Mouse (Mus musculus): ENCODE data around the gene Nap1l5. TPM values are rescaled to one million over a fixed set of nuclear protein-coding genes. Genes with fewer than 3 reads are reported as not detected.

Gene Nap1l5
- total and polyA plus RNA-seq, 3 experiments: not detected

- H3K36me3 ChIP-seq (replicated peaks in 1 of 2; ENCODE audit: control insufficient read depth in 1 of 2, insufficient read depth in 1 of 2, low read length in 1 of 2): peaks cover 11 to 25% of the 10 kb centered on the region in 2 experiments
- no peaks in the 10 kb centered on the region for H3K79me2 ChIP-seq (replicated peaks; ENCODE audit: control insufficient read depth, extremely low read depth, insufficient read depth, poor library complexity, severe bottlenecking)
- peaks cover 4% of the 10 kb centered on the region for H3K9me3 ChIP-seq (replicated peaks; ENCODE audit: low read length)
- no peak overlapping the region for H3K4me3 ChIP-seq (replicated peaks in 1 of 3; ENCODE audit: low read depth in 2 of 3, low read length in 2 of 3, poor library complexity in 1 of 3)
- no peaks in the 10 kb centered on the region for H3K27me3 ChIP-seq (replicated peaks)
- peaks cover 0 to 6% of the 10 kb centered on the region in 2 experiments; a peak in 2 of 4 replicates for H3K4me1 ChIP-seq (ENCODE audit: control insufficient read depth in 1 of 2, insufficient read depth in 2 of 2)
- H3K9ac ChIP-seq (ENCODE audit: insufficient read depth, low read depth): no peak overlapping the region
- H3K27ac ChIP-seq (ENCODE audit: insufficient read depth, low read depth): no peak overlapping the region
- TF ChIP-seq RCOR1 (conservative IDR thresholded peaks at IDR 0.05; ENCODE audit: low read depth, low read length) (no peak), CHD2 (IDR thresholded peaks at IDR 0.05; ENCODE audit: low read length) (no peak), CHD1 (IDR thresholded peaks at IDR 0.05; ENCODE audit: low read depth, low read length) (no peak), ZNF384 (IDR thresholded peaks at IDR 0.05; ENCODE audit: low read depth, low read length) (no peak), E2F4 (IDR thresholded peaks at IDR 0.05; ENCODE audit: insufficient replicate concordance, low read depth, low read length) (no peak), MAX (IDR thresholded peaks at IDR 0.05; ENCODE audit: low read length) (no peak), MEF2A (IDR thresholded peaks at IDR 0.05; ENCODE audit: borderline replicate concordance, low read depth, low read length) (no peak), PAX5 (IDR thresholded peaks at IDR 0.05; ENCODE audit: low read length) (no peak), ELF1 (IDR thresholded peaks at IDR 0.05; ENCODE audit: low read depth, low read length) (no peak), ZKSCAN1 (IDR thresholded peaks at IDR 0.05; ENCODE audit: borderline replicate concordance, low read depth, low read length) (no peak), USF2 (conservative IDR thresholded peaks at IDR 0.05; ENCODE audit: low read depth, low read length) (no peak), CTCF (conservative IDR thresholded peaks at IDR 0.05 in 1 of 2, IDR thresholded peaks at IDR 0.05 in 1 of 2; ENCODE audit: low read depth in 2 of 2, low read length in 2 of 2) (no peak), HCFC1 (IDR thresholded peaks at IDR 0.05; ENCODE audit: low read depth, low read length) (no peak), GABPA (IDR thresholded peaks at IDR 0.05; ENCODE audit: insufficient replicate concordance, low read depth, low read length) (no peak), MYC (IDR thresholded peaks at IDR 0.05; ENCODE audit: low read depth, low read length) (no peak), ZMIZ1 (IDR thresholded peaks at IDR 0.05; ENCODE audit: low read depth, low read length) (no peak), MXI1 (IDR thresholded peaks at IDR 0.05; ENCODE audit: low read depth, low read length) (no peak)
- dilution Hi-C loops (cut with MboI; ENCODE audit: extremely low pct_ligation_motif_present, extremely low pct_unique_long_range_greater_than_20kb, low sequenced_read_pairs): no loop called here
- DNase-seq (ENCODE audit: extremely low read depth): no peak
- no peak overlapping the region for H3K4me2 ChIP-seq (ENCODE audit: insufficient read depth, low read depth, poor library complexity, severe bottlenecking)
- in situ Hi-C loops (cut with MboI; ENCODE audit: low pct_ligation_motif_present, low pct_unique_long_range_greater_than_20kb, low sequenced_read_pairs): no loop called here
These were observed 915 bp upstream of the Nap1l5 start for GRCm38 (mm10) chr6:58907791-58908190.

DNA sequence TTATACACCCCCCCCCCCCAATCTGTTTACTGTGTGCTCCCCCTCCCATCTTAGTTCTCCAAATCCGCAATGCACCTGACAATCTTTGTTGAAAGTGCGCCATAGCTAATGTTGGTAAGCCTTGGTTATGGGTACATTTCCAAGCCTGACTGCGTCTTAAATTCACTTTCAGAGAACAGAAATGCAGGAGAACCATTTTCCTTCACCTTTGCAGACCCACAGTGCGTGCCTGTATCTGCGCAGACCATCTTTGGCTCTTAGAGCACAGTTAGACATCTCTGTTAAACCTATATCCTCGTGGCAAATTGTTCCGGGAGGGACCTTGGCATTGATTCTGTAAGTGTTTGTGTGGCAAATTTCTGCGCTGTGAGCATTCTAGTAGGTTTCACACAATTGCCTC, 460 bp upstream of the Nap1l5 start:
- H3K4me1 ChIP-seq (ENCODE audit: control insufficient read depth in 1 of 2, insufficient read depth in 2 of 2): peaks cover 0 to 6% of the 10 kb centered on the region in 2 experiments; a peak in 1 of 4 replicates
- no peak overlapping the region for H3K27ac ChIP-seq (ENCODE audit: insufficient read depth, low read depth)
- no peaks in the 10 kb centered on the region for H3K79me2 ChIP-seq (replicated peaks; ENCODE audit: control insufficient read depth, extremely low read depth, insufficient read depth, poor library complexity, severe bottlenecking)
- TF ChIP-seq ZKSCAN1 (IDR thresholded peaks at IDR 0.05; ENCODE audit: borderline replicate concordance, low read depth, low read length): no peak
- TF ChIP-seq ETS1 (conservative IDR thresholded peaks at IDR 0.05; ENCODE audit: low read depth, low read length): no peak
- TF ChIP-seq SMC3 (IDR thresholded peaks at IDR 0.05; ENCODE audit: low read depth, low read length): no peak
- TF ChIP-seq SIN3A (IDR thresholded peaks at IDR 0.05; ENCODE audit: low read length): no peak
- TF ChIP-seq POLR2AphosphoS2 (IDR thresholded peaks at IDR 0.05; ENCODE audit: low read depth, low read length): no peak
- no peak for TF ChIP-seq CHD1 (IDR thresholded peaks at IDR 0.05; ENCODE audit: low read depth, low read length)
- no peak for TF ChIP-seq ELF1 (IDR thresholded peaks at IDR 0.05; ENCODE audit: low read depth, low read length)
- no peak for TF ChIP-seq NRF1 (IDR thresholded peaks at IDR 0.05; ENCODE audit: low read depth, low read length)
- TF ChIP-seq NELFE (IDR thresholded peaks at IDR 0.05; ENCODE audit: low read depth, low read length): no peak
- no peak for TF ChIP-seq GABPA (IDR thresholded peaks at IDR 0.05; ENCODE audit: insufficient replicate concordance, low read depth, low read length)
- TF ChIP-seq ZC3H11A (IDR thresholded peaks at IDR 0.05; ENCODE audit: low read depth, low read length): no peak
- no peak for TF ChIP-seq ZNF384 (IDR thresholded peaks at IDR 0.05; ENCODE audit: low read depth, low read length)
- TF ChIP-seq MYC (IDR thresholded peaks at IDR 0.05; ENCODE audit: low read depth, low read length): no peak
- TF ChIP-seq IRF4 (IDR thresholded peaks at IDR 0.05; ENCODE audit: low read depth, low read length): no peak
- TF ChIP-seq TBP (conservative IDR thresholded peaks at IDR 0.05; ENCODE audit: low read depth, low read length): no peak
- no peak for TF ChIP-seq KAT2A (IDR thresholded peaks at IDR 0.05; ENCODE audit: insufficient replicate concordance, low read length)
- no peak for TF ChIP-seq JUND (conservative IDR thresholded peaks at IDR 0.05; ENCODE audit: low read depth, low read length)
- TF ChIP-seq PAX5 (IDR thresholded peaks at IDR 0.05; ENCODE audit: low read length): no peak
- H3K27me3 ChIP-seq (replicated peaks): no peaks in the 10 kb centered on the region
- in situ Hi-C loops (cut with MboI; ENCODE audit: low pct_ligation_motif_present, low pct_unique_long_range_greater_than_20kb, low sequenced_read_pairs) (no loop called here), dilution Hi-C loops (cut with MboI; ENCODE audit: extremely low pct_ligation_motif_present, extremely low pct_unique_long_range_greater_than_20kb, low sequenced_read_pairs) (no loop called here)
- H3K4me3 ChIP-seq (replicated peaks in 1 of 3; ENCODE audit: low read depth in 2 of 3, low read length in 2 of 3, poor library complexity in 1 of 3): no peak overlapping the region
- no peak for DNase-seq (ENCODE audit: extremely low read depth)
- H3K9ac ChIP-seq (ENCODE audit: insufficient read depth, low read depth): no peak overlapping the region
- no peak overlapping the region for H3K4me2 ChIP-seq (ENCODE audit: insufficient read depth, low read depth, poor library complexity, severe bottlenecking)
- peaks cover 11 to 25% of the 10 kb centered on the region in 2 experiments for H3K36me3 ChIP-seq (replicated peaks in 1 of 2; ENCODE audit: control insufficient read depth in 1 of 2, insufficient read depth in 1 of 2, low read length in 1 of 2)
- peaks cover 4% of the 10 kb centered on the region for H3K9me3 ChIP-seq (replicated peaks; ENCODE audit: low read length)

Measured in CH12.LX (cell line).